Mouse (Mus musculus): Measurements from ENCODE around the gene Flrt1. TPM values are rescaled to one million over a fixed set of nuclear protein-coding genes. Genes with fewer than 3 reads are reported as not detected.
A peak's percentile ranks its signal among the peaks of the same experiment; 100 is the strongest.
"Not testable (repeated sequence)": the region's sequence is repeated elsewhere in the genome, so short reads cannot be mapped to it uniquely, and the experiment has no call there.

Flrt1 gene
- polyA plus RNA-seq, 2 experiments = 2.2 to 8.5 TPM

GRCm38 (mm10) chr19:7077666-7078065 is 27.9 kb downstream of the Flrt1 start:
- Histone ChIP-seq H3K4me3 (replicated peaks; ENCODE audit: low read length) (no peak overlapping the region), H3K4me1 (ENCODE audit: control insufficient read depth, insufficient read depth, low read length) (peaks cover 9% of the 10 kb centered on the region; the same call in 1 of the 2 replicates), H3K27me3 (ENCODE audit: control insufficient read depth, insufficient read depth, low read length) (no peaks in the 10 kb centered on the region), H3K27ac (replicated peaks; ENCODE audit: low read depth, low read length) (no peak overlapping the region), H3K36me3 (ENCODE audit: control insufficient read depth, insufficient read depth, low read length) (no peaks in the 10 kb centered on the region), H3K9me3 (ENCODE audit: control insufficient read depth, low read length) (no peaks in the 10 kb centered on the region), H3K4me2 (replicated peaks; ENCODE audit: low read depth, low read length, severe bottlenecking) (no peak overlapping the region), H3K9ac (ENCODE audit: low read depth, low read length, severe bottlenecking) (no peak overlapping the region)
- no peak for DNase-seq (ENCODE audit: low spot score)
- 61% methylated on average over 9 of the region's 9 CpGs for WGBS
- TF ChIP-seq POLR2A (IDR thresholded peaks at IDR 0.05; ENCODE audit: borderline replicate concordance, extremely low read depth, insufficient read depth, insufficient read length) = no peak
- ATAC-seq (ENCODE audit: low FRiP score, low read depth) = no peak

GRCm38 (mm10) chr19:7075336-7075735 is 30.2 kb downstream of the Flrt1 start:
- not testable (repeated sequence) for H3K9me3 ChIP-seq (ENCODE audit: control insufficient read depth, low read length); H3K4me3 ChIP-seq (replicated peaks; ENCODE audit: low read length); ATAC-seq (ENCODE audit: low FRiP score, low read depth); H3K36me3 ChIP-seq (ENCODE audit: control insufficient read depth, insufficient read depth, low read length); DNase-seq (ENCODE audit: low spot score); H3K27ac ChIP-seq (replicated peaks; ENCODE audit: low read depth, low read length); H3K9ac ChIP-seq (ENCODE audit: low read depth, low read length, severe bottlenecking); H3K4me2 ChIP-seq (replicated peaks; ENCODE audit: low read depth, low read length, severe bottlenecking); H3K27me3 ChIP-seq (ENCODE audit: control insufficient read depth, insufficient read depth, low read length)
- peaks cover 20% of the 10 kb centered on the region for H3K4me1 ChIP-seq (ENCODE audit: control insufficient read depth, insufficient read depth, low read length)
- 74% methylated on average over 11 of the region's 11 CpGs for WGBS

- ATAC-seq (ENCODE audit: low FRiP score, low read depth) (no peak), DNase-seq (ENCODE audit: low spot score) (no peak)
- no peak overlapping the region for H3K9ac ChIP-seq (ENCODE audit: low read depth, low read length, severe bottlenecking)
- H3K27me3 ChIP-seq (ENCODE audit: control insufficient read depth, insufficient read depth, low read length) = no peaks in the 10 kb centered on the region
- no peak overlapping the region for H3K4me2 ChIP-seq (replicated peaks; ENCODE audit: low read depth, low read length, severe bottlenecking)
- no peak overlapping the region for H3K27ac ChIP-seq (replicated peaks; ENCODE audit: low read depth, low read length)
- WGBS = 46% methylated on average over 12 of the region's 12 CpGs
- no peaks in the 10 kb centered on the region for H3K36me3 ChIP-seq (ENCODE audit: control insufficient read depth, insufficient read depth, low read length)
- no peaks in the 10 kb centered on the region for H3K9me3 ChIP-seq (ENCODE audit: control insufficient read depth, low read length)
- no peak overlapping the region for H3K4me3 ChIP-seq (replicated peaks; ENCODE audit: low read length)
- H3K4me1 ChIP-seq (ENCODE audit: control insufficient read depth, insufficient read depth, low read length) = peaks cover 24% of the 10 kb centered on the region
- no peak for TF ChIP-seq POLR2A (IDR thresholded peaks at IDR 0.05; ENCODE audit: borderline replicate concordance, extremely low read depth, insufficient read depth, insufficient read length)
These were observed 31.3 kb downstream of the Flrt1 start for GRCm38 (mm10) chr19:7073997-7074781.

GRCm38 (mm10) chr19:7072221-7072620 is 33.3 kb downstream of the Flrt1 start:
- no peak overlapping the region for H3K27ac ChIP-seq (replicated peaks; ENCODE audit: low read depth, low read length)
- no peak overlapping the region for H3K4me3 ChIP-seq (replicated peaks; ENCODE audit: low read length)
- H3K27me3 ChIP-seq (ENCODE audit: control insufficient read depth, insufficient read depth, low read length) = no peaks in the 10 kb centered on the region
- H3K36me3 ChIP-seq (ENCODE audit: control insufficient read depth, insufficient read depth, low read length) = no peaks in the 10 kb centered on the region
- H3K9me3 ChIP-seq (ENCODE audit: control insufficient read depth, low read length) = no peaks in the 10 kb centered on the region
- no peak for TF ChIP-seq POLR2A (IDR thresholded peaks at IDR 0.05; ENCODE audit: borderline replicate concordance, extremely low read depth, insufficient read depth, insufficient read length)
- H3K9ac ChIP-seq (ENCODE audit: low read depth, low read length, severe bottlenecking) = no peak overlapping the region
- no peak overlapping the region for H3K4me2 ChIP-seq (replicated peaks; ENCODE audit: low read depth, low read length, severe bottlenecking)
- ATAC-seq (ENCODE audit: low FRiP score, low read depth) (no peak), DNase-seq (ENCODE audit: low spot score) (no peak)
- H3K4me1 ChIP-seq (ENCODE audit: control insufficient read depth, insufficient read depth, low read length) = peaks cover 34% of the 10 kb centered on the region
- 45% methylated on average over 6 of the region's 6 CpGs for WGBS

- H3K4me1 ChIP-seq (ENCODE audit: control insufficient read depth, insufficient read depth, low read length) = peaks cover 49% of the 10 kb centered on the region
- peak overlapping the region; percentile 37; the same call in 1 of the 2 replicates for H3K4me2 ChIP-seq (replicated peaks; ENCODE audit: low read depth, low read length, severe bottlenecking)
- H3K27ac ChIP-seq (replicated peaks; ENCODE audit: low read depth, low read length) = no peak overlapping the region
- WGBS = 9% methylated on average over 4 of the region's 4 CpGs
- ATAC-seq (ENCODE audit: low FRiP score, low read depth) (no peak), DNase-seq (ENCODE audit: low spot score) (no peak)
- H3K36me3 ChIP-seq (ENCODE audit: control insufficient read depth, insufficient read depth, low read length) = no peaks in the 10 kb centered on the region
- H3K27me3 ChIP-seq (ENCODE audit: control insufficient read depth, insufficient read depth, low read length) = no peaks in the 10 kb centered on the region
- H3K4me3 ChIP-seq (replicated peaks; ENCODE audit: low read length) = 0 out of 2 replicates have a peak overlapping the region, but pooled peaks have one; percentile 10
- no peak overlapping the region for H3K9ac ChIP-seq (ENCODE audit: low read depth, low read length, severe bottlenecking)
- TF ChIP-seq POLR2A (IDR thresholded peaks at IDR 0.05; ENCODE audit: borderline replicate concordance, extremely low read depth, insufficient read depth, insufficient read length) = no peak
- no peaks in the 10 kb centered on the region for H3K9me3 ChIP-seq (ENCODE audit: control insufficient read depth, low read length)
These were observed 34.8 kb downstream of the Flrt1 start for GRCm38 (mm10) chr19:7070775-7071174.

Data from limb, embryonic 14.5 days (tissue).